Mouse (Mus musculus) liver, adult 2 months (tissue): Measurements from ENCODE around the gene Gm27021.

ENCODE experiments used
- CTCF ChIP-seq: fragments of 200-500 bp; IDR thresholded peaks from 2 replicates; pipeline ENCODE4 v1.5.1; 2011; ENCODE audit warnings: low read depth, low read length, control low read depth
- POLR2A ChIP-seq: fragments of 200-500 bp; IDR thresholded peaks from 2 replicates; pipeline ENCODE4 v1.6.1; 2011; ENCODE audit warnings: low read length, control low read depth; ENCODE audit not compliant: insufficient read depth; ENCODE audit errors: extremely low read depth

- TF ChIP-seq CTCF = no peak
- TF ChIP-seq POLR2A = no peak
These were observed 37.8 kb downstream of the Gm27021 start for GRCm38 (mm10) chr8:120630031-120630430.
